Mouse (Mus musculus) layer of hippocampus, adult 18-20 months (tissue): ENCODE results near the gene Syt17. TPM values are rescaled to one million over a fixed set of nuclear protein-coding genes. Genes with fewer than 3 reads are reported as not detected.
A peak's percentile ranks its signal among the peaks of the same experiment; 100 is the strongest.

Experiments
- DNase-seq, 2 experiments: peaks; one replicate each; pipeline ENCODE4 v3.0.0; 2022; ENCODE audit warnings: low spot score in 2 of 2
- long read RNA-seq: library from polyadenylated mRNA; stranded (forward); transcript quantifications from one replicate; pipeline ENCODE4 v2.0.0, GENCODE M21; 2021
- total RNA-seq, 2 experiments: library from RNA; stranded (reverse); gene quantifications; 2 replicates each; pipeline ENCODE4 v1.2.3; 2021

The Syt17 gene
- 10 to 100 TPM; 87.5 to 95.5 TPM for total RNA-seq
- long read RNA-seq, partial matches to known transcripts = 16 of 51 reads
- long read RNA-seq, other reads (novel, unspliced or antisense) = 30 of 51 reads

GRCm38 (mm10) chr7:118448134-118448967, at the start of gene Syt17:
Gene Syt17, minus strand, starts transcription at chr7:118448222.
- peak in 1 of 2 experiments; percentile 57 for DNase-seq

- DNase-seq = no peak
Observed at GRCm38 (mm10) chr7:118494892-118495579, 47.0 kb upstream of the Syt17 start.

DNA sequence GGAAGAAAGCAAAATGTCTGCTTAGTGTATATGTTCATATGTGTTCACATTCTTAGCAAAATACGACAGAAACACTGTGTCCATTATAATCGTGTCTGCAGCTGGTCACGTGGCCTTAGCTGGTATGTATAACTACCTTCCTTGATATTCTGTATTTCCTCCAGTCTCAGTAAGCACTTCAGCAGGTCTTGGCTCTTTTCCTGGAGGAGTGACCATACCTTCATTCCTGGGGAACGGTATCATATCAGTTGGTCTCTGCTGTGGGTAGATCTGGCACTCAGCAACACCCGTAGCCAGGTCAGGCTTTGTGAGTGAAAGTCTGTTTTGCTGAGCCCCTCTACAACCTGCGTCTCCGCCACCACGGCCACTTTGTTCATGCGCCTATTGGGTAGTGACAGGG, 45.9 kb upstream of the Syt17 start:
- DNase-seq = no peak

DNA sequence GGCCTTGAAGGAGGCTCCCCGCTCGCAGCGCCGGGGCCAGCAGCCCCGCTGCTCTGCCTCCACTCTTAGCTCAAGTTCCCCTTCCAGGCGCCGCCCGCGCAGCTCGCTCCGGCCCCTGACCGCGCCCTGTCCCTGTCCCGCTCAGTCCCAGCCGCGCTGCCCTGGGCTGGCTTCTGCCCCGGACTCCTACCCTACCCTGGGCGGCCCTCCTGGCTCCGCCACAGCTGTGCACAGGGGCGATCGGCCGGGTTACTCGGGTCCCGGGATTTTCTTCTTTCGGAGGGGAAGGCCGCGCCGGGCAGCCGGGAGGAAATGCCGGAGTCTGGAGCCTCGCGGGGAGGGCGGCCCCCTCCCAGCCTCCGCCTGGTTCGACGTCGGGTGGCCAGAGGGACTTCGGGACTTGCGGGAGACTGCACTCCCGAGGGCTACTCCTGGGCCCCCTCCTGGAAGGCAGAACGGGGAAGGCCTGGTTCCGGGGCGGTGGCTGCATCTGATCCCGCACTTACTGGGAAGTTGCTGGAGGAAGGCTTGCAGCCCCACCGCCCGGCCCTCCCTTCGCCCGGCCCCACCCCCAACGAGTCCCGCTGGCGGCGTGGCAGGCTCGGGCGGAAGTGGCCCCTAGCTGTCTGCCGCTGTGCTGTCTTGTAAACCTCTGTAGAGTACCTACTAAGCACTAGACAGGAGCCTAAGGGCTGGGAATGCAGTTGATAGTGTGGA, 43.6 kb upstream of the Syt17 start, which contains the start of gene Itpripl2:
TSS of gene Itpripl2 (minus strand) at position 545 of the 717 bp plus-strand sequence.
- DNase-seq = peak in 1 of 2 experiments; percentile 19

DNA sequence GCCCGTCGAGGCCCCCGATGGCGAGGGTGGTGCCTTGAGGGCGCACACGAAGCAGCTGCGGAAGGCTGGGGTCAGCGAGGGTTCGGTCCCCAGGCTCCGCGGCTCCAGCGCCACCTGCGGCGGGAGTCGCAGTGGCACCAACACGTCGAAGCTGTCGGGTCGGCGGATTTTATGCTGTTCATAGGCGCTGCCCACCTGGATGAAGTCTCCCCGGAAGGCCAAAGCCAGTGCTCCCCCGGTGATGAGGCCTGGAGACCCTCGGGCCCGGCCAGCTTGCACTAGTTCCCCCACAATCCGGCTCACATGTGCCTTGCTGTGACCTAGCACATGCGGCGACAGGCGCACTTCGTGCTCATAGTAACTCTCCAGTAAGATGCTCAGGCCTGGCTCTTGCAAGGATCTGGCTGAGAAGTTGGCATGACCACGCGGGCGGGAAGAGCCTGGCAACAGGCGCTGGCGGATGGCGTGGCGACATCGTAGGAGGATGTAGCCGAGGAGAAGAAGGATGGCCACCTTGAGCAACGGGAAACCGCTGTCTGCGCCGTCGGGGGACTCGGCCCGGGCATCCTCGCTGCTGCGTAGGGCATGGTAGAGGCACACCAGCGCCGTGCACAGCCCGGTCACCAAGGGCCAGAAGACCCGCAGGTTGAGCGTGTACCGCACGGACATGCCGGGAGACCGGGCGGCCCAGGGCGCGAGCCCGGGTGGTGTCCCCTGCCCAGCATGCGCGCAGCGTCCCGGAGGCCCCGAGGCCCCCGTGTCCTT, 42.8 kb upstream of the Syt17 start:
- no peak for DNase-seq

- DNase-seq = no peak
Observed at GRCm38 (mm10) chr7:118489706-118490665, 42.0 kb upstream of the Syt17 start.

DNA sequence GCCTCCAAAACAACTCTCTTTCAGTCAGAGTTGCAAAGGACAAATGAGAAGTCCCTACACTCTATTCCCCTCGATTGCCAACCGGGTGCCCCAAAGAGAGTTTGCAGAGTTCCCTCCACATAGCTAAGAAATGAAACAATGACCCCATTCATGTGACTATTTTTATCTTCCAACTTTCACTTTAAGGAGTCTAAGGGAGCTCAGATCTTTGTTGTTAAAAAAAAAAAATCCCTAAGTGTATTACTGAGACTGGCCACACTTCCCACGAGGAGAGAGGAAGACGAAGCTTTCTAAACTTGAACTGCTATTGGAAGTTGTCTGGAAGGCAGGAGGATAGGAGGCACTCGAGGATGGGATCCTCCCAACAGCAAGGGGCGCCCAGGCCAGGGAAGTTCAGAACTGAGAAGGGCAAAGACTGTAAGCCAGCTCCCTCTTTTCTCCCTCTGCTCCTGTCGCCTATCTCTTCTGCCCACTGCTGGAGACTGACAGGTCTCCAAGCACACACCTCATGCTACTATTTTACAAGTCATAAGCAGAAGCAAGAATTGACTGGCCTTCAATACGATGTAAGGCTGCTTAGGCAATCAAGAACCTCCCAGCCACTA, 40.1 kb upstream of the Syt17 start:
- no peak for DNase-seq

DNA sequence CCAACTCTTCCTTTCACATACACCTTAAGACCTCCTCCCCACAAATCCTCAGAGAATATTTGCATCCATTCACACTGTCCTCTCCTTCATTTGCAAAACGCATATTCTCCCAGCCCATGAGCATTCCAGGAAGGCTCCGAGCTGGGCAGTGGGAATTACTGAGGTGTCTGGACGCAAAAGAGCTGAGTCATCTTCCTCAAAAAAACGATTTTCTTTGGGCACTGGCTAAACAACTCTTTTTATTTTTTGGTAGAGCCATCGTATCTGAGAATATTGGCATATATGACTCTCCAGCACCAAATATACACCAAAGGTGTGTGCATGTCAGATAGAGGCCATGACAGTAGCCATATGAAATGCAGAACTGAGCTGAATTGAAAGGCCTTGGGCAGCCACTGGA, 38.9 kb upstream of the Syt17 start:
- DNase-seq = no peak

- DNase-seq = no peak
Observed at GRCm38 (mm10) chr7:118483996-118484395, 36.0 kb upstream of the Syt17 start.

DNA sequence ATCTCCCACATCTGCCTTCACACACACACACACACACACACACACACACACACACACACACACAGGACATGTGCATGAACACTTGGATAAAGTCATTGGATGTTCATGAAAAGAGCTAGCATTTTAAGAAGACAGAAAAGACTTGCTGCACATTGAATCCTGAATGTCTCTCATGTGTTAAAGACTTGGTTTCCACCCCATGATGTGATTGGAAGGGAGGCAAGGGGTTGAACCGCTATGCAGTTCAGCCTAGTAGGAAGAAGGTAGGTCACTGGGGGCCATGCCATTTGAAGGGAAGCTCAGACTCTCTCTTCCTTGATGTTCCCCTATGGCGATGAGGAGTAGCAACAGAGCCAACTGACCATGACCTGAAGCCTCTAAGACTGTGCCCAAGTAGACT, 34.0 kb upstream of the Syt17 start:
- no peak for DNase-seq

GRCm38 (mm10) chr7:118481047-118481810, 33.2 kb upstream of the Syt17 start:
- DNase-seq = no peak

- no peak for DNase-seq
Observed at GRCm38 (mm10) chr7:118480160-118480709, 32.2 kb upstream of the Syt17 start.

DNA sequence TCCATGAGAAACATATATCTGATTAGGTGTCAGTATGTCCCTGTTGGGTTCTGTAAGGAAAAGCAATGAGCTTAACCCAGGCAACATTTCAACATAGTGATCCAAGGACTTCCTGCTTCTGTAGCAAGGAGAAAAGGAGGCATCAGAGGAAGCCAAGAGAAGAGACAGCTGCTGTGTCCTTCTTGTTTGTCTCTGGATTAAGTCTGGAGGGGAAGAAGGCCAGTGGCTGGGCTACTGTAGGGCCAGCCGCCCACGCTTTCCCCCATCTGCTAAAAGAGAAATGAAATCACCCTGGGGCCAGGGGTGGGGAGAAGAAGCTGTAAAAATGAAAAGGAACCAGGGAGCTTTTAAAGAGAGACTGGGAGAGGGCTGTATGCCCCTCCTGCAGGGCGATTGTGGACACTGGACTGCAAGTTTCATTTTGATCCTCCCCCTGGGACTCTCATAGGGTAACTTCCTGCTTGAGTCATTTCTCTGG, 30.9 kb upstream of the Syt17 start:
- DNase-seq = no peak

DNA sequence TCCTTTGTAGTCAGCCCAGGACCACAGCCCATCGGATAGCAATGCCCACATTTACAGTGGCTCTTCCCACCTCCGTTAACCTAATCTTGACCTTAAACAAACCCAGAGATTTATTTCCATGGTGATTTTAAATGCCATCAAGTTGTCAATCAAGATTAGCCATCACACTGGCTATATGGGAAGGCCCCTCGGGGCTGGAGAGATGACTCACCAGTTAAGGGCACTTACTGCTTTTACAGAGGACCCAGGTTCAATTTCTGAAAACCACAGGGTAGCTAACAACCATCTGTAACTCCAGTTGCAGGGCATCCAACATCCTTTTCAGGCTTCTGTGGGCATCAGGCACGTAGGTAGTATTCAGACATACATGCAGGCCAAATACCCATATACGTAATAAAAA, 28.4 kb upstream of the Syt17 start:
- no peak for DNase-seq

DNA sequence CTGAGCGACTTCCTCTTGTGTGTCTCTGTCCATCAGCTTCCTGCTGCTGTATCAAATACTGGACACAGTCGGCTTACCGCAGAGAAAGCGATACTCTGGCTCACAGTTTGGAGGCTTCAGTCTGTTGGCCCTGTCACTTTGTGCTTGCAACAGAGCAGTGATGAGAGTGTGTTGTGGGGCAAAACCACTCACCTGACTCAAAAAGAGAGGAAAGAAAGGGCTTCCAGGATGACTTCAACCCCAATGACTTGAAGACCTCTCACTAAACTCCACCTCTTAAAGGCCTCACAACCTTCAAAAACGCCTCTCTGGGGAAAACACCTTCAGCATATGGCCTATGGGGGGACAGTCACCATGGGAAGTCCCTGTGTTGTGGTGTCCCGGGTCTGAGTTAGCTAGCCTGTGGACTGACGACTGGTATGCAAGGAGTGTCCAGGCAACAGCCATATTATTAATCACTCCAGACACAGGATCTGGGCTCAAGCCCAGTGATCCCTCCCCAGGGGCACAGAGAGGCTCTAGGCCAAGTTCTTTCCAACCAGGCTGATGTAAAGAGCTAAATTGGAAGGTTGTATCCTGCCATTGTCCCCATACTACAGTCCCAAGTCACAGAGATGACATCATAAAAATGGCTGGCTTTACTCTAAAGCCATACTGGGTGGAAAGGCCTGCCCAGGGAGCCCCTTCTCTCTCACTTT, 27.1 kb upstream of the Syt17 start:
- DNase-seq = no peak

DNA sequence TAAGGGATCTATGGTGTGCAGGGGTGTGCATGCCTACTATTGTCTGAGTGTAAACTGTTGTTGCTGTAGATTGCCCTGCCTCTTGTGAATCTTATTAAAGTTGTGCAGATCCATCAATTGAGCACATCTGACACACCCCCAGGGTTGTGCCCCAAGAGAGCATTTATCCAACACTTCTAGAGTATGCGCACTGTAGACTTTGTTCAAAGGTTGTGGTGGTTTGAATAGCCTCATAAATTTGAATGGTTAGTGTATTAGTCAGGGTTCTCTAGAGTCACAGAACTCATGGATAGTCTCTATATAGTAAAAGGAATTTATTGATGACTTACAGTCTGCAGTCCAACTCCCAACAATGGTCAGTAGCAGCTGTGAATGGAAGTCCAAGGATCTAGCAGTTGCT, 24.9 kb upstream of the Syt17 start:
- no peak for DNase-seq

DNA sequence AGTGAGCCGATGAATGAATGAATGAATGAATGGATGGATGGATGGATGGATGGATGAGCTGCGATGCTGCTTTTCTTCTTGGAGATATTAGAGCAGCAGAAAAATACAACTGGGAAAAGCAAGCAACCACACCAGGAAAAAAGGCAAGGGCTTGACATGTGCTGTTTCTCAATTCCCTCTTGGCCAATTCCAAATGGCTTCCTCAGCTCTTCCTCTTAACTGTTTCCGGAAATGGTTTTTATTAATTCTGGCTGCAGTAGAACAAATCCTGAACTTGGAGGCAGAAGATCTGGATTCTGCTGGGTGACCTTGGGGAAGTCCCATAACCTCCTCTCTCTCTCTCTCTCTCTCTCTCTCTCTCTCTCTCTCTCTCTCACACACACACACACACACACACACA, 20.0 kb upstream of the Syt17 start:
- no peak for DNase-seq

- no peak for DNase-seq
Observed at GRCm38 (mm10) chr7:118464432-118464831, 16.4 kb upstream of the Syt17 start.
